Mouse (Mus musculus): ENCODE data around the gene Gucy1a1.

DNA sequence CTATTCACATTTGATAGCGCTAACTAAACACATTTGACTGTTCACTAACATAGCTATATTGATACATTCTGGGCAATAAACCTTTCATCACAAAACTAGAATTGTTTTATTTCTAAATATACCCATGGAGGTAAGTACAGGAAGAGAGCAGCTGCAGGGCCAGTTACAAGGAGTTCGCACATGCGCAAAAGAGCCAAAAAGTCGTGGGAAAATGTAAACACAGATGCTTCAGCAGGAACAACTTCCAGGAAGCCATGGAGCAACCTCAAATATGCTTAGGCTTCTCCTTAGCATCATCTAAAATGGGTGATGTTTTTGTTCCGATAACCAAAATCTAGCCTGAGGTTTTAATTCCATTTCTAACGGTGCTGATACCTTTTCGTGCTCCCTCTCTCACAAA is 96.9 kb downstream of the Gucy1a1 start:
- no peak for TF ChIP-seq CTCF (IDR thresholded peaks at IDR 0.05; ENCODE audit: borderline replicate concordance, control insufficient read depth, extremely low read depth, insufficient read depth, low read length, poor library complexity)
- TF ChIP-seq POLR2A (IDR thresholded peaks at IDR 0.05; ENCODE audit: control insufficient read depth, extremely low read depth, insufficient read depth, low read length, poor library complexity), result no peak
